Mouse (Mus musculus) heart, adult 9 months (tissue): ENCODE results near the gene Glrx2.
A peak's percentile ranks its signal among the peaks of the same experiment; 100 is the strongest.
"Not testable (repeated sequence)": the region's sequence is repeated elsewhere in the genome, so short reads cannot be mapped to it uniquely, and the experiment has no call there.

Source experiments
- DNase-seq, 2 experiments: peaks; one replicate each; pipeline ENCODE4 v3.0.0; 2022; ENCODE audit warnings: low spot score in 2 of 2

Gene Glrx2

GRCm38 (mm10) chr1:143716038-143716437 is at the start of gene Glrx2:
TSS of gene Glrx2 (plus strand) at chr1:143716338.
- not testable (repeated sequence) for DNase-seq

DNA sequence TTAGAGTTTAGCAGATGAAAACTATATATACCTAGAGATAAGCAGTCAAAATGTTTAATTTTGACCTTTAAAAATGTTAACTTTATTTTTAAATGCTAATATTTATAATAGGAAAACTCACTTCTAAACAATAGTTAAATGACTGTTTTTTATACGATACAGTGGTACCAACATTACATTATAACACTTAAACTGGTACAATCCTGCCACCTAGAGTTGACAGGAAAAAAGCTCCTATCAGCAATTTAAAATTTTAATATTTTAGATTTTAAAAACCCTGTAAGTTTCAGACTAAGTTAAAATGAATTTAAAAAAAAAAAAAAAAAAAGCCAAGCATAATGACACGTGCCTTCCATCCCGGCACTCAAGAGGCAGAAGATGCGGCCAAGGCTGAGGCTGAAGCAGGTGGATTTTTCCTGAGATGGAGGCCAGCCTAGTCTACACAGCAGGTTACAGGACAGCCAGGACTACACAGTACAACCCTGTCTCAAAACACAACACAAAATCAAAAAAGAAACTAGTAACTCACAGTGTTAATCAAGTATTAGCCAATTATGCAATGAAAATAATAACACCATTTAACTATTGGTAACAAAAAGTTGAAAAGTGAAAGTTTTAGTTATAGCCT is 40.3 kb upstream of the Glrx2 start:
- no peak for DNase-seq

DNA sequence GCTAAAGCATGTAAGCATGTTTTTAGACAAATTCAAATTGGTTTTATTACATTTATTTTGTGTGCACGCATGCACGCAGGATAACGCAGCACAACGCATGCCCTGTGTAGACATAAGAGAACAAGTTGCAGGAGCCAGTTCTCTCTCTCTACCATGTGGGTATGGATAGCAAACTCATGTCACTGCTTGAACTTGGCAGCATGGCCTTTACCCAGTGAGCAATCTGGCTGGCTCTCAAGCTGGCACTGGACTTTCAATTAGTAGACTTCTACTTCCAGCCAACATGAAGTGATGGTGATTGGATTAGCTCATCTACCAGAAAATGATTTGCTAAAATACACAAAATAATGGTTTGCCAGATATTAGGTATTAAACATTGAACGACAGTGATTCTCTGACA is 35.0 kb upstream of the Glrx2 start:
- DNase-seq = peak; percentile 21 to 53

DNA sequence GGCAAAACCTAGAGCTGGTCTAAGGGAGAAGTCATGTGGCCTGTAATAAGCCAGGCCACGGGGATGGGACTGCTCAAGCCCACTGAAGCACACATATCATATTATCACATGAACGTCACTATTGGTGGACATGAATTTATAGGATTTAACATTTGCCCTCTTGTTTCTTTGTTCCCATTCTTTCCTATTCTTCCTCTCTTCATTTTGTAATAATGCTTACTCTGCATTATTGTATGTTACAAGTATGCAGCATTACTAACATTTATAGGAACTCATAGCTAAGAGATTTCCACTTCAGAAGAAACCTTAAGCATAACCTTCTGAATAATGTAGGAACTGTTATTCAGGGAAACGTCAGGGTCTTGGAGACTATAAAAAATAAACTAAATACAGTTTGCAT is 31.3 kb upstream of the Glrx2 start:
- no peak for DNase-seq

DNA sequence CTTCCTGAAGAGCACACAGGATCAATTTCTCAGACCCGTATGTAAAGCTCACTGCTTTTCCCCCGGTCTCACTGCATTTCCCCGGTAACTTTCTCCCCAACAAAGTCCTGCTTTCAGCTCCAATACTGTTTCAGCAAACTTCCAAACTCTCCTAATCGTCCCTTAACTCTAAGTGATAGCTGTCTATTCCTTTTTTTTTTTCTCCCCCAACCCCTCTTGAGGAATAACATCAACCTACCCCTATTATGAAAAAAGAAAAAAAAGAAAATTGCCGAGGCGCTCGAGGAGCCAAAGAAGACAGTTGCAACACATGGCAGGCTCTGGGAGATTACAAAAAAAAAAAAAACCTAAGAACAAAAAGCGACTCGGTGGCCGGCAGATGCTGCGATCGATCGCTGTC is 14.4 kb upstream of the Glrx2 start:
- no peak for DNase-seq

DNA sequence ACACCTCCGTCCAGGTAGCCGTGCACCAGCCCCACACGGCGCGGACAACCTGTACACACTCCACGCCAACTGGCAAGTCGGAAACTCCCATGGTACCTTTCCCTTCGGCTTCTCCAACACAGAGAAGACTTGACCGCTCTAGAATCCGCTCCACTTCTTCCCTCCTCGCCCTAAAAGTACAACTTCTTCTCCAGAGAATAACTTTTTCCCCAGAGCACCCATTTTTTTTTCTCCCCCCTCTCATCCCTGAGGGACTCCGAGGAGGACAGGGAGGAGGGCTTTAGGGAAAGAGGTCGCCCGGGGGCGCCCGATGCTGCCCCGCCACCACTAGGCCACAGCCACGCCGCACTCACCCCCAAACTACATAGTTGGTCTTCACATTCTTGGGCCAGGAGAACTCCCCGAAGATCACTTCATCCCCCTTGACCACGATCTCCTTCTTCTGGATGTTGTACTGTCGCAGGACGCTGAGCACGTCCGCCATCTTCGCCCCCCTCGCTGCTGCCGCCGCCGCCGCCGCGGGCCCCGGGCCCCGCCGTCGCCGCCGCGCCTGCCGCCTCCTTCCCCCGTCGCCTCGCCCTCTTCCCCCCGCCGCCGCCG is 13.9 kb upstream of the Glrx2 start:
- peak in 1 of 2 experiments; percentile 46 for DNase-seq

- DNase-seq = peak; percentile 91 to 92
Observed at GRCm38 (mm10) chr1:143702741-143703262, 13.3 kb upstream of the Glrx2 start, which contains the start of gene Cdc73. TSS of gene Cdc73 (minus strand) at chr1:143702893.

DNA sequence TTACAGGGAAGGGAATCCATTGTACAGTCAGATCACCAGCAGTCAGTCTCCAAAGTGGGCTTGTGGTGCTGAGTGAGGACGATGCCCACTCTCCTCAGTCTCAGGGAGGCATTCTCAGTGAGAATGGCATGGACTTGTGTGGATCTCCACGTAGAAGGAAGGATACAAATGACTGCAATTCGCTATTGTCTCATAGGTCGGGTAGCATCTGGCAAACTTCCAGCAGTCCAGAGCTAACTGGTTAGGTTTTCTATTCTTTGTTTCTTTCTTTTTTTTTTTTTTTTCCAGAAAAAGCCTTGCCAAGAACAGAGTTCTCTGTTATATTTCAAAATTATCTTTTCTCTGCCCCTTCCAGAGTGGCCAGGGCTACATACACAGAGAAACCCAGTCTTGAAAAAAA is 9.1 kb upstream of the Glrx2 start:
- DNase-seq = no peak

DNA sequence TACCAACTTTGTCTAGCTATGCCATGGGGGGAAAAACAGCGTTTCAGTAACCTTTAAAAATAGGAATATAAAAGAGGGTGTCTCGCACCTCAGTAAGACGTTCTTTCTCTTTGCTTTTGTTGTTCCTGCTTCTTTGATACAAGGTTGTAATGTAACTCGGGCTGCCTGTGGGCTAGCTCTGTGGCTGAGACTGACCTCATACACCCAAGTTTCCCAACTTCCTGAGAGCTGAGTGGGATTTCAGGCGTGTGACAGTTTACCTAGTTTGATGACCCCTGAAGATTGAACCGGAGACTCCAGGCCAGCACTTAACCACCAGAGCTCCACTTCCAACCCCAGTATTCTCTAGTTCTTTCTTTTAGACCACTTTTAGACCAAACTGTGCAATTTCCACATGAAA is 7.8 kb upstream of the Glrx2 start:
- DNase-seq = no peak

- DNase-seq = no peak
Observed at GRCm38 (mm10) chr1:143709966-143710626, 6.0 kb upstream of the Glrx2 start.

DNA sequence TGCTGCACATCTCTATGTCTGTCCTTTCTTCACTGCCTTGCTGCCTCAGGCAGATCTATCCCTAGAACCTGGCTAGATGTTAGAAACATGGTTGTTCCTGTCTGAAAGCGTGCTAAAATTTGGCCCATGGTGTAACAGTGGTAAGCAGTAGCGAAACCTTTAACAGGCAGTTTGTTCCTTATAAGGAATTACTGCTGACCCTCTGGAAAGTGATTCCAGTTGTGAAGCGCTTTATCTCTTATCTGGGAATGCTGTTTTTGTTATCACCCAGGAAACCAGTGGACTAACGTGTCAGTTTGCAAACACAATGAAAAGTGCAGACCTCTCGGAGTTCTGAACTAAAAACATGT is 5.5 kb upstream of the Glrx2 start:
- no peak for DNase-seq

DNA sequence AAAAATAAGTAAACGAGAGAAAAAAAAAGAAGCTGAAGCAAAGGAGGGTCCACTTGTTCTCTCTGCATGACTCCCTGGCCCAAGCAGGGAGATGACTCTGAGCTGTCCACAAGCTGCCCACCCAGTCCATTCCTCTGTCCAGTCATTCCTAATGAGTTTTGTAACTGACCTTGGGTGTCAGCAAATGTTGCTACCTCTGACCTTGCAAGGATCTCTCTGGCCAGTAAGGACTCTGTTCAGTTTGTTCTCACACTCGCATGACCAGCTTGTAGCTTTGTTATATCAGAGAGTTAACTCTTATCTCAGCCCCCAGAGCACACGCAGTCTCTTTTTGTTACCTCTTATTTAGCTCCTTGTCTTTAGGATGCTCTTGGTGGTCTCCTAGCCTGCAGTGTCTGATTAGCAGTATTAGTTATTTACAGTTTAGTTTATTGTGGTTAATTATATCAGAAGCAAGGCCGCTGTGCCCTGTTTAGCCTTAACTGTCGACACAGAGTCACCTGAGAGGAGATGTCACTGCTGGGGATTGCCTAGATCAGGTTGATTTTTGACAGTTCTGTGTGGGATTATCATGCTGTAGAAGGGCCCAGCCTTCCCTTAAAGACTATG is 8.4 kb downstream of the Glrx2 start:
- no peak for DNase-seq

DNA sequence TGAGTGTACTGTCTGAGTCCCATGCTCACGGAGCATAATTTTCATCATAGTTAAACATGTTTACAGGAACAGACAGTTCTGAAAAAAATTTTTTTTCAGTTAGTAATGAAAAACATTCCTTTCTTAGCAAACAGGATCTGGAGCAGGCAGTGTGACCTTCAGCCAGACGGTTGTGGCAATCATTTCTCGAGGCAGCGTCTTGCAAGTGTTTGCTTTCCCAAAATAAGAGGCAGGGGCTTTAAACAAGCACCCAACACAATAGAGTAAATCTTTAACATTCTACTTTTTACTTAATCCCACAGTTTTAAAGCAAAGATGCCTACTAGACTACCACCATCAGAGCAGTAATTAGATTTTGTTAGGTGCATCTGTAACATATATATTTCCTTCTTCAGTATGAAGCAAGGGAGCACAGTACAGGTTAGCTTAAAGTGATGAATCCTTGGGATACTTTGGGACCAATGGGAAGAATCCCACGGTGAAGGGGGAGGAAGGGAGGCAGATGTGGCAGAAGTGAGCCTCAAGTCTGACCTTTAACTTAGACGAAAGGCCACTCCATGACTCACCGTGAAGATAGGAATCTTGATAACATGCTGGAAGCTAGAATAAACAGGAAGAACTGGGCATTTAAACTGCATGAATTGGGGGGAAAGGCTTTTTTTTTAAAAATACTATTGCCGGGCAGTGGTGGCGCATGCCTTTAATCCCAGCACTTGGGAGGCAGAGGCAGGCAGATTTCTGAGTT is 11.7 kb downstream of the Glrx2 start:
- DNase-seq = no peak

DNA sequence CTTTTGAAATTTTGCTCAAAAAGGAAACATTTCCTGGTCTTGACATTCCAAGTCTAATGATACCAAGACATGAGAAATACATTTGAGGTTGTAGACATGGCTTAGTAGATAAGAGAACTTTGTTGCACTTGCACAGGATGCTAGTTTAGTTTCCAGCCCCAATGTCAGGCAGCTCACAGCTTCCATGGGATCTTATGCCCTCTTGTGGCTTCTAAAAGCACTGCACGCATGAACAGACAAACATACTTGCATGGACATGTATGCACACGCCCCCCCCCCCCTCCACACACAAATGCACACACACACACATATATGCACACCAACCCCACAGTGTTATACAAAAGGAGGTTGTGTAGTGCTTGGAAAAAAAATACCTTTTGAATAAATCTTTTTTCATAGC is 14.8 kb downstream of the Glrx2 start:
- no peak for DNase-seq

GRCm38 (mm10) chr1:143731691-143732090 is 15.6 kb downstream of the Glrx2 start:
- no peak for DNase-seq

- no peak for DNase-seq
Observed at GRCm38 (mm10) chr1:143733914-143734410, 17.8 kb downstream of the Glrx2 start.

DNA sequence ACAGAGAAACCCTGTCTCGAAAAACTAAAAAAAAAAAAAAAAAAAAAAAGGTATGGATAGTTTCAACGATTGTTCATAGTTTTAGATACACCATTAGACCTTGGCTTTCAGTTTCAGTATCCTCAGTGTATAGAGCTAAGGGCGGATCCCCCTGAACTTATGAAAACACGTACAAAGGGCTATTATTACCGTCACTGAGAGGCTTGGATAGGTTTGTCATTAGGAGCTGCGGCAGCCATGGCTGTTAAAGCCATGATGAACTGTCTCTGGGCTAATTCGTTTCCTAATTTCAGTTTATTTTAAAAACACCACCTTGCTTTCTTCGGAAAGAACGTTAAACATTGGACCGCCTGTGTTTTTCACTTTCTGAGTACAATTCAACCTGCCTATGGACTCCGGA is 22.7 kb downstream of the Glrx2 start:
- no peak for DNase-seq

DNA sequence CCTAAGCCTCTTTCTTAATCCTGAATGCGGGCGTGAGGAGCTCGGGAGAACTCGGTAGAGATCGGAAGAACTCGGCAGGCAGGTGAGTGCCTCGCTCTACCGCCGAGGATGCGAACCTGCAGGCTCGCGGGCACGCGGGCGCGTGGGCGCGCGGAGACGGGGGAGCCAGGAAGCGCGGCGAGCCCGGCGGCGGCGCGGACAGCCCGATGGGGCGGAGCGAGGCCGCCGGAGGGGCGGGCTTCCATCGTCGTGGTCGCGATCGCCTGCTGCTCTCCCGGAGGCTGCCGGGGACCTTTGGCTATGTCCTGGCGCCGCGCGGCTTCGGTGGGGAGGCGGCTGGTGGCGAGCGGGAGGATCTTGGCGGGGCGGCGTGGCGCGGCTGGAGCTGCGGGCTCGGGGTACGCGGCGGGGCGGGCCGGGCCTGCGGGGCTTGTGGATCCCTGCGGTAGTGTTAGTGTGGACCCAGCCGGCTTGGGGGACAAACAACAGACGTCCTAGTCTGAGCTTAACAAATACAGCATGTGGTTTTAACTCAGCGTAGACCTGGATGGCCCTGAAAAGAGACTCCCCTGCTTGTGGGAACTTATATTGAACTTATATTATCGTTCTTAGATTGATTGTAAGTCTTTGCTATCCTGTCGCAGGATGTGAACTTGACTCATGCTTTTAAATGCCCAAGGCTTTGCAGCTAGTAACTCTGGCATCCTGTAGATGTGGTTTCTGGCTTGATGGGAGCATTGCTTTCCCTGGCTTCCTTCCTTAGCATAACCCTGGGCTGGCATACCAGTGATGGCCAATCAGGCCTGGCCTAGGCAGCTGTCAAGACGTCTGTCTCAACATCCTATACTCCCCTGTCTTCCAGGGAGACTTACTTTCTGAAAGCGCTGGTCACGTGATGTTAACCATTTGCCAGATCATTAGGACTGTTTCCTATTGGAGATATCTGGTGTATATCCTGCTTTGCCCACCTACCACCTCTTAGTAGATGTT is 23.5 kb downstream of the Glrx2 start:
- DNase-seq = peak; percentile 80 to 83

DNA sequence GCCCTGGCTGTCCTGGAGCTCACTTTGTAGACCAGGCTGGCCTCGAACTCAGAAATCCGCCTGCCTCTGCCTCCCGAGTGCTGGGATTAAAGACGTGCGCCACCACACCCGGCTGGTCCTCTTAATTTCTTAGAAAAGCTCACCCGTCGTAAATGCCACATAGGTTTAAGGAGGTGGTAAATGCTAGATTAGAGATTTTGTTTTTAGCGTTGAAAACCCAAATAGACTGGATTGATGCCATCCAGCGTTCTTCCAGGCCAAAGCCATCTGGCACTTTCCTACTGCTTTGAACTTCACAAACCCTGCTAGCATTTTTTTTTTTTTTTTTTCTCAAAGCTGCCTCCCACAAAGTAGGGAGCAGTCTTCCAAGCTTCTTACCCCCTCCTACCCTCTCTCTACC is 24.4 kb downstream of the Glrx2 start:
- no peak for DNase-seq

DNA sequence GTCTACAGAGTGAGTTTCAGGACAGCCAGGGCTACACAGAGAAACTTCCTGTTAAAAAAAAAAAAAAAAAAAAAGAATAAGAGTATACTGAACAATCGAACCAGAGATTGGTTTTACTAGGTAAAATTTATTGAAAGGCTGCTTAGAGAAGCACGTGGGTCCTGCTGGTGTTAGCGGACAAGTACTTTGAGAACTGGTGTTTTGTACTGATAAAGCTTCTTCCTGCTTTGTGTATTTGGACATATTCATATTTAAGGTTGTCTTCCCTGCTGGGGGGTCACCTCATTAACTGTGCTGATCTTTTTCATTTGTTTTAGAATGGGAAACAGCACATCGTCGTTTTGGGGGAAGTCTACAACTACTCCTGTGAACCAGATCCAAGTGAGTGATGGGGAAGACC is 25.2 kb downstream of the Glrx2 start:
- DNase-seq = no peak

DNA sequence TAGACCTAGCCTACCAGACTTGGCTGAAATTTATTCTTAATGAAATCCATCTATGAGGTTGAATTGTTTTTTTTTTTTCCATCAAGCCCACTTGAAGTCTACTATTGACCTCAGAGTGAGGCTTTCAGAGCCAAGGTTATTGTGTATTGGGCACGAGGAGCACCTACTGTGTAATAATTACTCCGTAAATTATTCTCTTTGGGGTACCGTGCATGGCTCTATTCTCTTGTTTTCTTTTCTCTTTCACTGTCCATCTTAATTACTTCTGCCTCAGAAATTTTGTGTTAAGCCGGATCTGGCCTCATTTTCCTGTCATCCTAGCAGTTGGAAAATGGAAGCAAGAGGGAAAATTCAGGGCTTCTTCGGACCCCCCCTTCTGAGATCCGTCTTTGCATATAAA is 26.0 kb downstream of the Glrx2 start:
- DNase-seq = no peak
